Mouse (Mus musculus): Measurements from ENCODE around the gene Gnaz.

The Gnaz gene

DNA sequence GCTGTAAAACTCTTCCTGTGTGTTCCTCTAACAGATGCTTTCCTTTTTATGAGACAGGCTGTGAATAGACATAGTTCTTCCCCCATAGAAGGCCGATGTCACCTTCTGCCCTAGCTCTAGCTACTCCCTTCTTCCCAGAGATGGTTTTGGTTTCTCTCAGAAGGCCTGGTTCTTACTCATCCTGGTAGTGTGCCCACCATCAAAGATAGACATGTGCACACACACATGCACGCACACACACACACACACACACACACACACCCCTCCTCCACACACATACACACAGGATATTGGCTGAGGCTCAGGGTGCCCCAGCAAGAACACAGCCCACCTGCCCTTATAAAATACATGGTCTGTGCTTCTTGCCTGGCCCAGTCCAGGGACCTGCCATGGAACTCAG lies 2.3 kb downstream of the Gnaz start:
- DNase-seq, result no peak

DNA sequence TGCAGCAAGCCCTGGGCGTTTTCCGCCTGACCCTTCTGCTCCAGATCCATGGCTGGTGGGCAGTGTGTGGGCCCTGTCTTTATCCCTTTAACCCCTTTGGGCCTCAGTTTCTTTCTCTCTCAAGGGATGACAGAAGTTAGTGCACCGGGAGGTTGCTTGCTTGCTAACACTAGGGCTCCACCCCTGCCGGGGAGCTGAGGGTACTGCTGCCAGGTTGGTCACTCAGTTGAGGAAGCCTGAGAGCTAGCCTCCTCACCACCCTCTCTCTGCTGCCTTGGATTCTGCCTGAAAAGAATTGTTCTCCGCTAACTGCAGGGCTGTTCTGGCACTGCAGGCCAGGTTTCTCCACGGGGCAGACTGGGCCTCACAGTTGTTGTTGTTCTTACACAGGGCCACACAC lies 6.0 kb downstream of the Gnaz start:
- DNase-seq, result no peak

DNA sequence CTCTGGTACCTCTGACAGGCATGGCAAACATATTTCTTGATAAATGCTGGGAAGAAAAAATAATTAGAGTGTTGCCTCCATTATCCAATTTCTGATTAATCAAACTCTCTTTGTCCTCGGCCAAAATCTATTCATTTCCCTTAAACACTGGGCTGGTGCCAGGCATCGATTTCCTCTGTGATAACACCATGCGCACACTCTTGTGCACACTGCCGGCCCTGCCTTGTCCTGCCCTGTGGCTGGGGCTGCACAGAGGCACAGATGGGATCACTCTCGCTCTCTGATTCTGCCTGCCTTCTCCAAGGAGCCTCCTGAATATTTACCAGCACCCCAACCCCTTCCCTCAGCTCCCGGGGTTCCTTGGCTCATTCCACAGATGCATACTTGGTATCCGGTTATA lies 8.6 kb downstream of the Gnaz start:
- DNase-seq, result no peak

DNA sequence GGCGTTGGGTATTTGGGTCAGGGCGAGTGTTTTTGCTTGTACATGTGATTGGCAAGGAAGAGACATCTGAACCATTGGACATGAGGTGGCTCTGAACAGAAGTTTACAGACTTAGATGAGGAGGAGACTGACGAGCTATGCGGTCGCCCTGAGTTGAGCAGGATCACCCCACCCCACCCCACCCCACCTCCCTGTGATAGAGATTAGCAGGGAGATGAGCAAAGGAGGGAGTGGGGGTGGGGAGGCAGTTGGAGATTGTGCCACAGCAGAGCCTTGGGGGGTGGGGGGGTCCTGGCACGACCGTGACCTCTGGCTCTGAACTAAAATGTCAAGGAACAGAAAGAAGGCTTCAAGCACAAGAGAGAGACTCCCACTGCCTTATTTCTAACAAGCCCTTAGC lies 9.5 kb downstream of the Gnaz start:
- DNase-seq, result no peak

DNA sequence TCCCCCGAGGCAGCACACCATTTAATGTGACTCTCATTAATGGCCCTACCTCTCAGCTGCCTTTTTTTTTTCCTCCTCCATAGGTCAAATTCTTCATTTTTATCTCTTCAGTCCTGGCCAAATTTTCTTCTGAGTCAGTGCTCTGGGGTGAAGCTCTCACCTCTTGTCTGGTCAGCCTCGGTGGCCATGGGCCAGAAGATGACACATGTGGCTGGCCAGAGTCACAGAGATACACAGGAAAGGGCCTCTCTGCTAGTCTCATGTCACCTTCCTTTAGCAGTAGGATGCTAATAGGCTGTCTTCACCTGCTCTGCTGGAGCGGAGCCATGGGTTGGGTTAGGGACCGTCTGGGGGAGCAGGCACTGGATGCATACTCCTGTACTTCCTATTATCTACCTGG lies 11.1 kb downstream of the Gnaz start:
- DNase-seq, result no peak

DNA sequence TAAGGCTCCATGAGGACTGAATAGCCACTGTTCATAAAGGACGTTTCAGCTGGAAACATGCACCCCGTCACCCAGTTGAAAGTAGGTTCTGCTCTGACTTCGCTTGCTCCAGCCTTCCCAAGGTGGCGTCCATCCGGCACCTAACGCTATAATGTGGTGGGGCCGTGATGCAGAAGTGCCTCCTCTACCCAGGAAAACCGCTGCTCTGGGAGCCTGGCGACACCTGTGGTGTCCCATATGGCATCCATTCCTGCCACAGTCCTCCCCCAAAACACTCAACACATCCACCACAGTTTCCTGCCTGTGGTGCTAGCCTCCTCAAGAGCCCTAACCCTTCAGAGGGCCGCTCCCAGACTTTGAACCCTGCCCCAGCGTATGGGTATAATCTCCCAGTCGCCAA lies 14.2 kb downstream of the Gnaz start:
- DNase-seq, result no peak

DNA sequence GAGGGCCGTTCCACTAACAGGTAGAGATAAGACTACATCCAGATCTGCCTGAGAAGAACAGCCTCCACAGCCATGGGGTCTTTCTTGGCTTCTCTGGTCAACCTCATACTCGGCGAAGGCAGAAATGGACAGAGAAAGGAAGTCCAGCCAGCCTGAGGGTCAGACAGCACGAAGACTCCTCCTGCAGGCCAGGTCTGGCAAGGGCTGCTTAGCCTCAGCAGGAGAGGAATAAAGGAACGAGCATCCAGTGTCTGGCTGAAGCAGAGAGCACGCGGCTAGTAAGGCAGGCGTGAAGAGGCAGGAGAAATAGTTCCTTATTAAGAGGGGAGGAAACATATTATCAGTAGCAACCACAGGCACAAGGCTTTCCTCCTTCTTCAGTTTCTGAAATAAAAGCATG lies 16.2 kb downstream of the Gnaz start:
- no peak for DNase-seq

DNA sequence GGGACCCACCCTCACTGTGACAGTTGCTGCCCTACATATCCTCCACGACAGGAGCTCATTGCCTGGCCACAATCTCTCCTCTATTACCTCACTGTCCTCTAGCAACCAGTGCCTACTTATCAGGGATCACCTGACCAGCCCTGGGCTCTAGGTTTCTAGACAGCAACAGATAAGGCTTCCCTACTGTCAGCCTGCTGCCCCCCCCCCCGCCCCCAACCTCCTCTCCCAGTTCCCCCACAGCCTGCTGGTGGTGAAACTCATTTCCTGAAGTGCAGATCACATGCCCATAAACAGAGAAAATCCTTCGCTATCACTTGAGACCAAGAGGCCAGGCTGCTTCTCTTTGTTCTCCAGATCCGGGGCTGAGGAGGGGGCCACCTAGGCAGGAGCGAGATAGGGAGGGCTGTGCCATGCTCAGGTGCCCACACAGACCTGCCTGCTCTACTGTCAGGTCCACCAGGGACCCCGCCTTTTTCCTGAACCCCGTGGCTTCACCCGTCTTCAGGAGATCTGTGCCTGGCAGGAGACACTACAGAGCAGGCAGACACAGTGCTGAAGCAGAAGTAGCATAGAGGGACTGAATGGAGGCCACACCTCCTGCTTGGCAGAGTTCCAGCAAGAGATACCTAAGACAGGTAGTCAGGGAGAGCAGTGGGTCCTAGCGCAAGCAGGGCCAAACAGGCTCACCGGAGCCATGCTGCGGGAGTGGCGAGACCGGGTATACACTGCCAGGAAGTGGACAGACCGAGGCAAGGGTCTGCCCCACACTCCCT lies 20.9 kb downstream of the Gnaz start:
- DNase-seq, result no peak

DNA sequence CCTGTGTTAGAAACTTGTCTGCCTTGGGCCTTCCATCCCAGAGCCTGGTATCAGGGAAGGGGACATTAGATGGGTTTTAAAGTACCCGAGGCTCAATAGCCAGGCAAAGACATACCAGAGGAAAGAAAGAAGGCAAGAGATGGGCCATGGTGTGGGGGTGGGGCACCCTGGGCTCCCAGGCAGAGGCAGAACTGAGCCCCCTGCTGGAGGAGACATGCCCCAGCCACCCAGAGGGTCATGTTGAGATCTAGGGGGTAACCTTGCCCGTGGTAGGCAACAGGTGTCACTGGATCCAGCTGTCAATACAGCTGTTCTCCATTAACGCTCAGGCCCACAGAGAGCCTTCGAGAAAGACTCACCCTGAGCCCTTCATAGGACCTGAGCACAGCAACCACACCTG lies 22.8 kb downstream of the Gnaz start:
- no peak for DNase-seq

DNA sequence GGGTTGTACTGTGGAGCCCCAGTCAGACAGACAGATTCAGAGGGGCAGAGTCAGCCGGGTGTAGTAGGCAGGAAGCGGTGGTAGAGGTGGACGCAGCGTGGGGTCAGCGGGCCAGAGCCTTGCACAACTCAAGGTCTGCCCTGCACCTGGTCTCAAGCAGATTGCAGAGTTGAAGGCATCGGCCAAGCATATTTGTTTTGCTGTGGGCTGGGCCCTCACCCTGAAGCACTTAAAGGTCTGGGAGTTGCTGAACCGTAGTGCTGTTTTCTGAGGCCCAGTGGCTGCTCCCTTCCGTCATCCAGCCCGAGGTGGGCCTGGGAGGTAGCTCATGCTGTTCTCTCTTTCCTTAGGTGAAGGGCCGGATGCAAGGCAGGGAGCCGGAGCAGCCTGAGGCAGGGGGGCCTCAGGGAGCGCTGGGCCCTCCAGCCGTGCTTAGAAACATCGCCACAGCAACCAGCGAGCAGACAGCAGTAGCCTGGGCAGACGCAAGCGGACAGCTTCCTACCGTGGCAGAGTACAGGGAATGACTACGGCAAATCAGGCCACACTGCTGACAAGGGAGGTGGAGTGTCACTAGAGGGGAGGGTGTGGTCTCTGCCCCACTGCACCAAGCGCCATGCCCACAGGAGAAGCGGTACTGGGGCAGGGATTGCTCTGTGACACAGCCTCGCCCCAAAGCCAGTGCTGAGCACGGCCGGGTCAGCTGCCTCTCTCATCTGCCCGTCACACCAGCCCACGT lies 23.8 kb downstream of the Gnaz start:
- no peak for DNase-seq

DNA sequence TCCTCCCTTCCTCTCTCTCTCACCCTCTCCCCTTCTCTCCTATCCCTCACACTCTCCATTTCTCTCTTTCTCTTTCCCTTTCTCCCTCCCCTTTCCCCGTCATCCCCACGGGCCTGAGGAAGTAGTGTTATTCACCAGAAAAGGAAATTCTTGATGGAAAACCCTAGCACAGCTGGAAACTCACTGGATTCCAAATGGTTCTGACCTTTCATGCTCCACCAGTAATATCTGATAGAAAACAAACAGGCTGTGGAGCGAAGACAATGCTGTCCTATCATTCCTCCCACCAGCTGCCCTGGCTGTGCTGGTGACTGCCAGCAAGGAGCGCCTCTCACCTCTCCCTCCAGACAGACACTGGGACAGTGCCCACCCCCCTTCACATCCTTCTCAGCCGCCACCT lies 27.9 kb downstream of the Gnaz start:
- DNase-seq, result no peak

DNA sequence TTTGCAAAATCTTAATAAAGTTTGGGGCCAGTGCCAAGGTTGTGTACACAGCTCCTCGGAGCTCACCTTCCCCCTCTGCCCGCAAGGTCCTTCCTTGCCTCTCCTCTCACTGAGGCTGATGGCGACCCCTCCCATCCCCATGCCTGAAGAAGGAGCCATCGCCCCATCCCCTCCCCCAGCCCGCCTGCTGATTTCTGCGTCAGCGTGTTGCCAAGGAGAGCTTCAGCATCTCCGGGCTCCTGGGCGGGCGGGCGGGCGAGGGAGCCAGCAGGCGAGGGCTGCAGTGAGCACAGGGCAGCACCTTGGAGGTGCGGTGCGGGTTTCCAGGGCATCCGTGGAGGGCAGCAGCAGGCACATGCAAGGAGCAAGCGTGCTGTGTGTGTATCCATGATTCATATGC lies 28.4 kb downstream of the Gnaz start:
- DNase-seq, result no peak

DNA sequence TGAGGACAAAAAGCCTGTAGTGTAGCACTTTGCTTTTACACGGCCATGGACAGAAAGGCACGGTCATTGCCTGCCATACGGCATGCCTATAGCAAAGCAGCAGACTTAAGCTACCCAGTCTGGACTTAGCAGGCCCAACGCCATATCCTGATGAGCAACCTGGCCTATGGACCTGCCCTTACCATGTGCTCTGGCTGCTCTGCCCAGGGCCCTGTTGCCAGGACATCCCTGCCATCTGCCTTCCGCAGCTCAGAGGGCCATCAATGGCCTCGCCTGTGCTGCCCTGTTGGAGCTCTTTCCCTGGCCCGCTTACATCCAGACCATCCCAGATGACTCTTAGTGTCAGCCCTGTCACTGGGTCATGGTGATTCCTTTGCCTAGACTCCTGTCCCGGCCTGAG lies 34.4 kb downstream of the Gnaz start:
- no peak for DNase-seq

DNA sequence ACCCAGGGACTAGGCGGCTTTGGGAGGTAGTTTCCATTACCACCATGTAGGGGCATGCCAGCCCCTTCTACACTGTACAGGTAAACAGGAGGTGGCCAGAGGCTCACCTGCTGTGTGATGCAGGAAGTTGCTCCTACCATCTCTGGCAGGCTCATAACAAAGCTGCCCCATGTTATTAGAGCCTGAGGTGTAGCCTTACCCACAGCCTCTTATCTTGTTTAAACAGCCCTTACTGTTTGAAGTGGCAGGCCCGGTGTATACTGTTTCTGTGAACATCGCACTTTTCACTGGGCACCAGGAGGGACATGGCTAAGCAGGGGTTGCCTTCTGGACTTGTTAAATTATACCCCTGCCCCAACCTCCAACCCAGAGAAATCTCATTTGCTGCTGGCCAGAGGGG lies 37.1 kb downstream of the Gnaz start:
- DNase-seq, result no peak

DNA sequence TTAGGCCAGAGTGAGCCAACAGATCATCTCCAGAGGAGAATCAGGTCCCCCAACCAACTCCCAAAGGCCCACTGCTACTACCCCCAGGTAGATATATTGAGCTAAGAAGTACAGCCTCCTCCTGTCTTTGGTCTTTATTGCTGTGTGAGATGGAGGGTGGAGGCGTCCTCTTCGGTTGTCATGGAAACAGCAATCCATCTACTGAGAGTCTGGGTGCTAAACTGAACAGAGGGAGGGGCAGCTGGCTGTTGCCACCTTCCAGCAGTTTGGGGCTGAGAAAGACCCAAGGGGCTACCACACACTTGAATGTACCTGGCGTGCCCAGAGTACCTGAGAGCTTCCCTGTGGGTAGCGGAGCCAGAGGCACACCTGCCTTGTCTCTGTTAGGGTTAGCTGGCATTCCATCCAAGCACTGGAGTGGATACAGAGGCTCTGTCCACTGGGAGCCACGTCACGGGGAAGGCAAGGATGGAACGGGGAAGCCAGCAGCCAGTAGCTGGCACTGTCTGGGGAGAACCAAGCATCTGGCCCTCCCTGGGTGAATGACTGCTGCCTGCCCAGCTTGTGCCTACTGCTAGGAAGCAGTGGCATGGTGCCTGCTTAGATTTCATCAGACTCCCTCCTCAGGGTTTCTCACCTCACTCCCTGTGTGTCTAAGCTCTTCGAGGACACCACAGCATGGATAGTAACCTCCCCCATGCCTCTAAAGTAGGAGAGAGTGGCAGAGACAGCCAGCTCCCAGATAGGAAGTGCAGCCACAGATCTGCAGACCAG lies 40.1 kb downstream of the Gnaz start:
- DNase-seq, result no peak

DNA sequence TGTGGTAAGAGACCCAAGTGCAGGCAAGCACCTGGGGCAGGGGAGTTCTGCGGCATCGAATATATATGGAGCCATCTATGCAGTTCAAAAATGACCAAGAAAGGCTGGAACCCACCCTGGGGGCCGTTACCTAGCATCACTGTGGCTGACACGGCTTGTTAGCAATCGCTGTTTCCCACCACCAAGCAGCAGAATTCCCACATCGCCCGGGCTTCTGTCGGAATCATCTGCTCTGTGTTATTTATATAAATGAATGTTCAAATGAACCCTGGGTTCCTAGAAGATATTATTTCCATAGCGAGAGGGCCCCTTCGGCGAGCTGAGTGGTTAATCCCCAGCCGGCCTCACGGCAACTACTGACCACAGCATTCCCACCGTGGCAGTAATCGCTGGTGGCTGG lies 43.7 kb downstream of the Gnaz start:
- DNase-seq, result no peak

DNA sequence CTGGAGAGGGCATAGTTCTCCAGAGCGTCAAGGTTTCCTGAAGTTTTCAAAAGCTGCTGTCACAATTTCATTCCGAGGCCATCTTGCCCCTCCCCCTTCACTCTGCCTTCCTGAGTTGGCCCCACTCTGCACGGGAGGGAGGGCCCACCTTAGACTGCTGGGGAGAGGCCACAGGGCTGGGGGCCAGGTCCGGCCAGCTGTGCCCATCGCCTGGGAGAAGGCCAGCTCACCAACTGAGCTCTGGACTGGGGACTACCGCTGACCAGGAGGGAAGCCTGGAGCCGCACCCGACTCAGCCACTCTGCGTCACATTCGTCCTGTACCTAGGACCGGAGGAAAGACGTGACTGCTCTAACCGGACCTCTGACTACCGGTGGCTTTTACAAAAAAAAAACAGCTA lies 48.5 kb downstream of the Gnaz start:
- DNase-seq, result no peak

DNA sequence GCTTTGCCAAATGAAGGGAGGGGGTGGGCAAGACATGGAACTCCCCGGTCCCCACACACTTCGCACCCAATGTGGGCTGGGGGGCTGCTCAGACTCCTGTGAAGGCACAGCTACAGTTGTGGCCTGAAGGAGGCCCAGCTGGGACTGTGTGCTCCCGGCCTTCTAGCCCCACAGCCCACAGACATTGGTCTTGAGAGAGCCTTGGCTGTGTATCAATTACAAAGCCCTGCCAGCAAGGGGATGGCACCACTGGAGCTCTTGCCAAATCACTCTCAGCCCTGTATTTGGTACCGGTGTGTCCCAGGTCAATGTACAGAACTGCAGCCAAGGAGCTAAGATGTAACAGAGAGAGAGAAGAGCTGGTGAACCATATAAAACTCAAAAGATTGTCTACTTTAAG lies 49.5 kb downstream of the Gnaz start:
- DNase-seq, result no peak

DNA sequence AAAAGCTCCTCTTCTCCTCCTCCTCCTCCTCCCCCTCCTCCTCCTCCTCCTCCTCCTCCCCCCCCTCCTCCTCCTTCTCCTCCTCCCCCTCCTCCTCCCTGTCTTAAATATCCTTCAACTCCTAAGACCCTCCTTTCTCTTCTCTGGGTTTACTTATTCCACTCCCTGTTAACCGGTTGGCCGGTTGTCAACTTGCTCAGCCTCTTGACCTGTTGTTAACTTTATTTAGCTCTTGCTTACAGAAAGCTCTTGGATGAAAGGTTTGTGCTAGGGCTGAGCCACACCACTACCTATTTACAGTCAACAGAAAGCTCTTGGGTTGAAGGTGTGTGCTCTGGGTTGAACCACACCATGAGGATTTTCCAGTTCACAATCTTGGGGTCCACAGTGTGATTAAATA lies 53.3 kb downstream of the Gnaz start:
- no peak for DNase-seq

DNA sequence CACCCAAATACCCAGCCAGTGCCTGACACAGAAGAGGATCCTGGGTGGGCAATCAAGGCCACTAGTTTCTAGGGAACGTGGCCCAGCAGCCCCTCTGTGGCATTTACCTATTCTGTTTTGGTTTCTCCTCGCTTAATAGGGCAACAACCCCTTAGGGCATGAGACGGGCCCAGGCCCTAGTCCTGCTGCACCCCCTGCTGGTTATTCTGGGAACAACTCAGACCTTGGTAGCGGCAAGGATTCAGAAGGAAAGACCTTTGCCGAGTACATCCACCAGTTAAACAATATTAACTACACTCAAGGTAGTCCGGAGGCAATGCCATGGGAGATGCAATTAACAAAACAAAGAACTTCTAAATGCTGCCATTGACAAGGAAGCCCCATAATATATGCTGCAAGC lies 54.2 kb downstream of the Gnaz start:
- peak; percentile 43 for DNase-seq

DNA sequence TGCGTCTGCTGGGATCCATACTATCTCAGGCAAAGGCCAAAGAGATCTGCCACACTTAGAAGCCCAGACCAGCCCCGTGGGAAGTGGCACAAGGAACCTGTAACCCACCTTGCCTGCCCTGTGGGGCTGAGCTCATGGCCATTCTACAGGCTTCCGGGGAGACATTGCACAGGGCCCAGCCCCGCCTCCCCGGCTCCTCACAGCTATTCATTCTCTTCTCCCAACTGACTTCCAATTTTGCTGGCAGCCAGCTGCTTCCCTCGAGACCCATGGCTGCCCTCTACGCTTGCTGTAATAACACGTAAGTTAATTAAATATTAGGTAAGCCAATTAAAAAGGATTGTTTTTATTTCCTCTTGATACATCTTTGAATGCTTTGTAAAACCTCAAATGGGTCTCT lies 59.5 kb downstream of the Gnaz start:
- no peak for DNase-seq

DNA sequence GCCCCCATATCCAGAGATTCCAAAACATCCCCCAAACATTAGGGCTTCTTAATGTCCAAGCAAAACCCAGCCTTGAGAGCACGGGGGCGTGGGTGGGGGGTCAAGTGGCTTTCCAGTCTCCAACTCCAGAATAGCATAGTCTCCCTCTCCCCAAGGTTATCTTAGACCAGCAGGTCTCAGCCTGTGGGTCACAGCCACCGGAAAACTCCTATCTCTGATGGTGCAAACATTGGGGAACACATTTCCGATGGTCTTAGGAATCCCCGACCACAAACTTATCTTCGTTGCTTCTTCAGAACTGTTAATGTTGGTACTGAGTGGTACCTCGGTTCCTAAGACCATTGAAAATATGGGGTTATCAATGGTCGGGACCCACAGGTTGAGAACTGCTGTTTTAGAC lies 61.8 kb downstream of the Gnaz start:
- no peak for DNase-seq

DNA sequence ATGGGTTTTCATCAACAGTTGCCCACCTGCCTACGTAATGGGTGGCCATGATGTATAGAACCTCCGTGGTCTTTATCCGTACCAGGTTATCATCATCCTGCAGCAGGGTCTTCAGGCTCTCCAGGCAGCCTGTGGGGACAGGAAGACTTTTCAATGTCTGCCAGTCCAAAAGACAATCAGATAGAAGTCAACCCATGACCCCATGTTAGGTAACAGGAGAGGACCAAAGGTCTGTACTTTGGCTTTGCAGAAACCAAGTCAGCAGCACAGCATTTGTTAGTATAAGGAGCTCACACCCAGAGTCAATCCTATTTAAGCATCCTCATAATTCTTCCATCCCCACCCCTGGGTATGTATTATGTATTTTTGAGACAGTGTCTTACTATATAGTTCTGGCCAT lies 62.7 kb downstream of the Gnaz start:
- no peak for DNase-seq

DNA sequence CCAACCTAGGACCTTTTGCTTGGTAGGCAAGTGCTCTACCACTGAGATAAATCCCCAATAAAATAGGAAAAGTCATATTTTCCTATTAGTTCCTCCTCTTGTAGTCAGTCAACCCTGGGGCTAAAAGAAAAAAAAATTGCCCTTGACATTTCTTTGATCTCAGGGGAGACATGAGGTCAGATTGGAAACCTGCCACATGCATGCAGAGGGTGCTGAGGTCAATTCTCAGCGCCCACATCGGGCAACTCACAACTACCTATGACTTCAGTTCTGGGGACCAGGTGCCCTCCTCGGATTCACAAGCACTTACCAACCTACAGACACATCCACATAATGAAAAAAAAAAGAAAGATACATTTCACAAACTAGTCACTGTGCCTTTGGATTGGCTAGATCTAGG lies 63.3 kb downstream of the Gnaz start:
- no peak for DNase-seq

Data from kidney, adult 11 months (tissue).